Mouse (Mus musculus): Measurements from ENCODE around the gene Tnpo2.

The Tnpo2 gene

GRCm38 (mm10) chr8:85036718-85037365, at the start of gene Tnpo2:
Tnpo2 (plus strand) TSS chr8:85036915.
- peak; percentile 97 for DNase-seq (ENCODE audit: low read depth)

DNA sequence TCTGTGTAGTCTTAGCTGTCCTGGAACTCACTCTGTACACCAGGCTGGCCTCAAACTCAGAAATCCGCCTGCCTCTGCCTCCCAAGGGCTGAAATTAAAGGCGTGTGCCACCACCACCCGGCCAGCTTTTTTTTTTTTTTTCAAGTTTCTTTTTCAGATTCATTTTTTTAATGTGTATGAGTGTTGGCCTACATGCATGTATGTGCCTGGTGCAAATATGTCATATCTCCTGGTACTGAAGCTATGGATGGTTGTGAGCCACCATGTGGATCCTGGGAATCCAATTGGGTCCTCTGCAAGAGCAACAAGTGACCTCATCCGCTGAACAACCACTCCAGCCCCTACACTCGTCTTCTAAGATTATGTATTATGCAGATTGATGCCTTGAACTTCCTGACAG, 49.3 kb upstream of the Tnpo2 start:
- no peak for DNase-seq (ENCODE audit: low read depth)

DNA sequence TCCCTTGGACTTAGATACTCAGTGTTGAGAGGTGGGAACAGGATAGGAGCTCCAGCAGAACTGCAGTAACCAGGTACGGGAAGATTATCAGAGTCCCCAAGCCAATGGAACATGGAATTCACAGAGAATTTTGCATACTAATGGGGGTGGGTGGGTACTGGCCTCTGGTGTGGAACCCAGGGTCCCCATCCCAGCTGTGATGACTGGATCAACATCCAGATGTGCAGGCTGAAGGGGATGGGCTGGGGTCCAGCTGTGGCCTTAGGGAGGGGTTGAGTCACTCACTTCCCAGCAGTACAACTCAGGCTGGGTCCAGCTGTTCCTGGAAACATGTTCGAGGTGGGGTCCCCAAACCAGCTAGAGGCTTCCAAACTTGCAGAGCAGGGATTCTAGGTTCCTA, 48.8 kb upstream of the Tnpo2 start:
- DNase-seq (ENCODE audit: low read depth), result no peak

- DNase-seq (ENCODE audit: low read depth), result no peak
Observed at GRCm38 (mm10) chr8:84989311-84989731, 47.4 kb upstream of the Tnpo2 start.

DNA sequence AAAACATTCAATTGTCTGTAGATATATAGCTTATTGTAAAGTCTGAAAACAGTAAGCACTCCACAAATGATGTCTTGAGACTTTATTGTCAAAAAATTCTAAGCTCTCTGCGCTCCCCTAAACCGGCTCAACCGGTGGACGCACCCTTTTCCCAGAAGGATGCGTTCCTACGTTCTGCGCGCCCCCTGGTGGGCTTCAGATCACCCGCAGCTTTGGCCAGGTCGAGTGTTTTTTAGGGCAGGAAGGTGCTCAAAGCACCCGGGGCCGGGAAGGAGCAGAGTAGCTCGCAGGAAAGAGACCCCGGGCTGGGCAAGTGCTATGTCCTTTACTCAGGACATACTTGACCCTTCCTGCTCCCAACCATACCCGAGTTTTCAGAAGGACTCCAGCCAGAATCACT, 46.9 kb upstream of the Tnpo2 start:
- peak; percentile 95 for DNase-seq (ENCODE audit: low read depth)

- DNase-seq (ENCODE audit: low read depth), result peak; percentile 99
Observed at GRCm38 (mm10) chr8:84990349-84990748, 46.4 kb upstream of the Tnpo2 start, which contains the start of gene Hook2. Hook2 (plus strand) TSS chr8:84990603.

DNA sequence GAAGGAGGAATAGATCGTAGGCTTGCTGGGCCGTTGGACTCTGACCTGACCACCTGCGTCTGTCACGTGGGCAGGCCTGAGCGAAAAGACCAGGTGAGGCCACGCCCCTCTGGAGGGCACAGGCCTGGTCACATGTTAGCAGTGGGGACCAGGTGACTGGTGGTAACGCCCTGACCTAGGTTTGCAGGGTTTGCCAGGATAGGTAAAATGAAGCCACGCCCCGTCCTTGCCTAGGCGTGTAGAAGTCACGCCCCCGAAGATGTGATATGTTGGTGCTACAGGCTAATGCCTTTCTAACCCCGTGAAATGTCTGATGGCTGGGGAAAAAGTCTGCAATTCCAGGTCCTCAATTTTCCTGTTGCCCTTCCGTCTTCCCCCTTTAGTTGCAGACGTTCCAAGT, 45.9 kb upstream of the Tnpo2 start:
- DNase-seq (ENCODE audit: low read depth), result no peak

- no peak for DNase-seq (ENCODE audit: low read depth)
Observed at GRCm38 (mm10) chr8:84994375-84994774, 42.3 kb upstream of the Tnpo2 start.

GRCm38 (mm10) chr8:84995680-84996079, 41.0 kb upstream of the Tnpo2 start:
- DNase-seq (ENCODE audit: low read depth), result no peak

DNA sequence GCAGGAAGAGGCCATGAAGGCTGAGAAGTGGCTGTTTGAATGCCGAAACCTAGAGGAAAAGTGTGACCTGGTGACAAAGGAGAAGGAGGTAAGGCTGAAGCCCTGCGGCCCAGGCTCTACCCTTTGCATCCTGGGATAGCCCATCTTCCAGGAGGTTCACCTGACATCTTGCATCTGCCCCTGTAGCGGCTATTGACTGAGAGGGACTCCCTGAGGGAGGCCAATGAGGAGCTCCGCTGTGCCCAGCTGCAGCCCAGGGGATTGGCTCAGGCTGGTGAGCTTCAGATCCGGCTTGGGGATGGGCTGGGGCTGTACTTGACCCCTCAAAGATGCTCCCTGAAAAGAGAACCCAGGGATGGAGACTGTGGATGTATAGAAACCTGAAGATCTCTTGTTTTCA, 39.7 kb upstream of the Tnpo2 start:
- DNase-seq (ENCODE audit: low read depth), result no peak

- DNase-seq (ENCODE audit: low read depth), result peak; percentile 85
Observed at GRCm38 (mm10) chr8:84997649-84998295, 38.9 kb upstream of the Tnpo2 start.

GRCm38 (mm10) chr8:85007686-85008085, 29.0 kb upstream of the Tnpo2 start:
- no peak for DNase-seq (ENCODE audit: low read depth)

DNA sequence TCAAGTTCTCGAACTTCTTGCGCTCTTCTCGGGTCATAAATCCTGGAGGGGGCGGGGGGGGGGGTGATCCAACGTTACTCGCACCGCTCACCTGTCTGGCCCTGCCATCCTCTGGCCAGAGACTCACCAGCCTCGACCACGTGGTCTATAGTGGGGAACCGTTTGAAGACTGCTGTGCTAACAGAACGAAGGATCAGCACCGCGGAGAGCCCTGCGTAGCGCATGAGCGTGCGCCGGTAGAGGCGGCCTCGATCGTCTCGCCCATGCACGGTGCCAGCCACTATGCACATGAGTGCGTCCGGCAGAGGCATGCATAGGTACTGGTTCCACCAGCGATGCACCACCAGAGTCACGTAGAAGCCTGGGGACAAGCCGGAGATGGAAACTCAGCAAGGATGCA, 25.5 kb upstream of the Tnpo2 start:
- DNase-seq (ENCODE audit: low read depth), result no peak

- peak; percentile 60 for DNase-seq (ENCODE audit: low read depth)
Observed at GRCm38 (mm10) chr8:85013230-85013840, 23.4 kb upstream of the Tnpo2 start.

- DNase-seq (ENCODE audit: low read depth), result no peak
Observed at GRCm38 (mm10) chr8:85014431-85014830, 22.3 kb upstream of the Tnpo2 start, which contains the start of gene Best2. Best2 (minus strand) TSS chr8:85014531.

GRCm38 (mm10) chr8:85016724-85017123, 20.0 kb upstream of the Tnpo2 start:
- DNase-seq (ENCODE audit: low read depth), result no peak

GRCm38 (mm10) chr8:85017209-85017608, 19.5 kb upstream of the Tnpo2 start:
- DNase-seq (ENCODE audit: low read depth), result no peak

DNA sequence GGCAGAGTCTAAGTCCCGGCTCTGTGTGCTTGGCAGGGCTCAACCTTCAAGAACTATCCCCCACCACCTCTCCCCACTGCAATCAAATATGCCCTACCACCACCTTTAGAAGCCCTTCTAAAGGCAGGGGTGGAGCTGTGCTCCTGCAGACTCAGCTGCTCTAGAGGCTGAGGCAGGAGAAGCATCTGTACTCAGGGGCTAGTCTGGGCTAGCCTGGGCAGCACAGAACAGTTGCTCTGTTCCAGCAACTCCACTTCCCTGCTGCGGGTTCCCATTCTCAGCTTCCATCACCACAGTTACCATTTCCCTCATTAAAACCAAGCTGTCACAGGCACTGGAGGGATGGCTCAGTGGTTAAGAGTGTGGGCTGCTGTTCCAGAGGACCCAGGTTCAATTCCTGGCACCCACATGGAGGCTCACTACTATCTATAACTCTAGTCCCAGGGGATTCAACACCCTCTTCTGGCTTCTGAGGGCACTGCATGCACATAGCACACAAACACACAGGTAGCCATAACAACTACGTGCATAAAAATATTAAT, 15.1 kb upstream of the Tnpo2 start:
- no peak for DNase-seq (ENCODE audit: low read depth)

DNA sequence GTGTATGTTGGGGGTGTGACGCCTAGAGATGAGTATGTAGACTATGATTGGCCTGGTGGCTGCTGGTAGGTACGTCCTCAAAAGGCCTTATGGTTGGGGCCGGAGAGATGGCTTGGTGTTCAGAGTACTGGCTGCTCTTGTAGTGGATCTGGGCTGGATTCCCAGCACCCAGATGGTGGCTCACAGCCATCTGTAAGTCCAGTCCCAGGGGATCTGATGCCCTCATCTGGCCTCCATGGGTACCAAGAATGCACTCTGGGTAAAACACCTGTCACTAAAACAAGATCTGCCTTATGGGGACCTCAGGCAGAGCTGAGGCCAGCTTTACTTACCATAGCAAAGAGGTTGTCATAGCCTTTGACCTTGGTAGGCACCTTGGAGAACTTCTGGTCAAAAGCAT, 12.9 kb upstream of the Tnpo2 start:
- no peak for DNase-seq (ENCODE audit: low read depth)

- peak; percentile 93 for DNase-seq (ENCODE audit: low read depth)
Observed at GRCm38 (mm10) chr8:85025098-85025932, 11.4 kb upstream of the Tnpo2 start, which contains the start of gene Asna1. Asna1 (minus strand) TSS chr8:85025281.

DNA sequence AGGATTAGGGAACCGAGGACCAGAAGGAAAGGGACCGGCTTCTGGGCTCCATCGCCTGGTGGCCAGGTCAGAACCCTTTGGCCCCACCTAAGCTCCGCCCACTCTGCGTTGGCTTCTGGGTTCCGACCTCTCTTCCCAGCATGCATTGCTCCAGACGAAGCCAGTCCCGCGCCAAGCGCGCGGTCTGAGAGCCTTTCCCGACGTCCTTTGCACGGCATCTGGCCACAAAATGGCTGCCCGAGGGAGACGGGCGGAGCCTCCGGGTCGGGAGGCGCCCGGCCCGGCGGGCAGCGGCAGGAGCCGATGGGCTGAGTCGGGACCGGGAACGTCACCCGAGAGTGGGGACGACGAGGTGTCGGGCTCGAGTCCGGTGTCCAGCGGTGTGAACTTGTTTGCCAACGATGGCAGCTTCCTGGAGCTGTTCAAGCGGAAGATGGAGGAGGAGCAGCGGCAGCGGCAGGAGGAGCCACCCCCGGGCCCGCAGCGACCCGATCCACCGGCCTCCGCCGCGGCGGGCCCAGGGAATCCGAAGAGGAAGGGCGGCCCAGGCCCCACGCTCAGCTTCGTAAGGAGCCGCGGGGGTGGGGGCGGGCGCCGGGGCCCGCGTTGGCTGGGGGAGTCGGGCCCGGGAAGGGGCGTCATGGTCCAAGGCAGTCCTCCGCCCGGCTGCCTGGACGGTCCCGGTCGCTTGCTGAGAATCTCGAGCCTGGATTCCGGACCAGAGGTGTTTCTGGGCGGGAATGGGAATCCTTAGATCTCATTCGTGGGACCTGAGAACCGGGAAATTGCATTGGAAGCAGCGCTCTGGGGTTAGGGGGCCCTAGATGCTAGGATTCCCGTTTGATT, 9.8 kb upstream of the Tnpo2 start, which contains the start of gene Trir:
Trir (plus strand) TSS at position 154 of the 846 bp plus-strand sequence.
- DNase-seq (ENCODE audit: low read depth), result peak; percentile 98

Measured in c-Kit-positive CD71-positive TER-119-negative erythroid progenitor cells, embryonic 14.5 days (primary cell).